Mouse (Mus musculus) natural killer cell, adult 2 months (primary cell): Measurements from ENCODE around the gene Agtpbp1.

Experiments used
- DNase-seq, 2 experiments: peaks; one replicate each; pipeline ENCODE4 v3.0.0; 2022; ENCODE audit warnings: low spot score in 2 of 2

Agtpbp1 gene

GRCm38 (mm10) chr13:59580954-59581353 is 4.1 kb downstream of the Agtpbp1 start:
- DNase-seq: no peak

- no peak for DNase-seq
These were observed 12.5 kb downstream of the Agtpbp1 start for GRCm38 (mm10) chr13:59572549-59572948.

GRCm38 (mm10) chr13:59571107-59571506 is 13.9 kb downstream of the Agtpbp1 start:
- no peak for DNase-seq

GRCm38 (mm10) chr13:59565945-59566520 is 19.0 kb downstream of the Agtpbp1 start:
- DNase-seq: no peak

- DNase-seq: no peak
These were observed 20.1 kb downstream of the Agtpbp1 start for GRCm38 (mm10) chr13:59564923-59565322.

- DNase-seq: no peak
These were observed 20.5 kb downstream of the Agtpbp1 start for GRCm38 (mm10) chr13:59564505-59564904.

- DNase-seq: no peak
These were observed 22.6 kb downstream of the Agtpbp1 start for GRCm38 (mm10) chr13:59562471-59562870.

- no peak for DNase-seq
These were observed 26.3 kb downstream of the Agtpbp1 start for GRCm38 (mm10) chr13:59558776-59559175.

GRCm38 (mm10) chr13:59557185-59557985 is 27.6 kb downstream of the Agtpbp1 start:
- peak; percentile 65 to 77 for DNase-seq

- peak; percentile 10 to 32 for DNase-seq
These were observed 28.4 kb downstream of the Agtpbp1 start for GRCm38 (mm10) chr13:59556670-59557069.

- DNase-seq: no peak
These were observed 29.3 kb downstream of the Agtpbp1 start for GRCm38 (mm10) chr13:59555613-59556192.

GRCm38 (mm10) chr13:59554772-59555505 is 30.1 kb downstream of the Agtpbp1 start:
- no peak for DNase-seq

GRCm38 (mm10) chr13:59552751-59553150 is 32.3 kb downstream of the Agtpbp1 start:
- no peak for DNase-seq

GRCm38 (mm10) chr13:59552286-59552685 is 32.7 kb downstream of the Agtpbp1 start:
- DNase-seq: no peak

GRCm38 (mm10) chr13:59549318-59549798 is 35.7 kb downstream of the Agtpbp1 start:
- no peak for DNase-seq

- no peak for DNase-seq
These were observed 37.3 kb downstream of the Agtpbp1 start for GRCm38 (mm10) chr13:59547716-59548115.

- no peak for DNase-seq
These were observed 37.9 kb downstream of the Agtpbp1 start for GRCm38 (mm10) chr13:59547091-59547490.

GRCm38 (mm10) chr13:59542411-59542810 is 42.6 kb downstream of the Agtpbp1 start:
- DNase-seq: no peak

- DNase-seq: no peak
These were observed 45.0 kb downstream of the Agtpbp1 start for GRCm38 (mm10) chr13:59540030-59540429.

- no peak for DNase-seq
These were observed 46.4 kb downstream of the Agtpbp1 start for GRCm38 (mm10) chr13:59538661-59539060.

GRCm38 (mm10) chr13:59536631-59537030 is 48.4 kb downstream of the Agtpbp1 start:
- DNase-seq: no peak

GRCm38 (mm10) chr13:59535746-59536145 is 49.3 kb downstream of the Agtpbp1 start:
- DNase-seq: no peak
